Mouse (Mus musculus) neural tube, embryonic 15.5 days (tissue): ENCODE data around the gene Gm10720. TPM values are rescaled to one million over a fixed set of nuclear protein-coding genes. Genes with fewer than 3 reads are reported as not detected.
"Not testable (repeated sequence)": the region's sequence is repeated elsewhere in the genome, so short reads cannot be mapped to it uniquely, and the experiment has no call there.

Experiments
- ATAC-seq: fragments of 200-750 bp; cut with Nextera tagmentation; 2 replicates; pipeline ENCODE4 v1.8.0; 2017; ENCODE audit warnings: mild to moderate bottlenecking, moderate TSS enrichment, moderate library complexity; ENCODE audit not compliant: low FRiP score
- H3K27ac ChIP-seq: fragments of 300-500 bp; sonication (generic); replicated peaks from 2 replicates; pipeline ENCODE4 v1.5.1; 2015; ENCODE audit warnings: mild to moderate bottlenecking, inconsistent platforms
- H3K27me3 ChIP-seq: fragments of 300-500 bp; sonication (generic); replicated peaks from 2 replicates; pipeline ENCODE4 v1.6.1; 2015; ENCODE audit warnings: inconsistent platforms
- H3K36me3 ChIP-seq: fragments of 300-500 bp; sonication (generic); 2 replicates; pipeline ENCODE4 v1.6.1; 2015; ENCODE audit warnings: inconsistent platforms
- H3K4me1 ChIP-seq: fragments of 300-500 bp; sonication (generic); 2 replicates; pipeline ENCODE4 v1.6.1; 2015; ENCODE audit warnings: inconsistent platforms
- H3K4me2 ChIP-seq: fragments of 300-500 bp; sonication (generic); 2 replicates; pipeline ENCODE4 v1.6.1; 2015; ENCODE audit warnings: inconsistent platforms, mild to moderate bottlenecking, moderate library complexity
- H3K4me3 ChIP-seq: fragments of 300-500 bp; sonication (generic); replicated peaks from 2 replicates; pipeline ENCODE4 v1.5.1; 2015; ENCODE audit warnings: mild to moderate bottlenecking, inconsistent platforms
- H3K9ac ChIP-seq: fragments of 300-500 bp; sonication (generic); replicated peaks from 2 replicates; pipeline ENCODE4 v1.6.1; 2015; ENCODE audit warnings: mild to moderate bottlenecking, inconsistent platforms
- H3K9me3 ChIP-seq: fragments of 300-500 bp; sonication (generic); replicated peaks from 2 replicates; pipeline ENCODE4 v1.6.1; 2016; ENCODE audit warnings: inconsistent platforms
- WGBS: fragments of 180-500 bp; shearing (Covaris S2); methylation state at CpG from one replicate; pipeline ENCODE4 v1.1.7; 2015; ENCODE audit warnings: mixed read lengths; 5-methylcytosine and 5-hydroxymethylcytosine counted together
- polyA plus RNA-seq: library from polyadenylated mRNA; unstranded; fragments of >200 nt; fragmentation: Nextera tagmentation; extraction: Ambion mirVana; gene quantifications from 2 replicates; pipeline ENCODE4 v1.2.1, GENCODE M21; 2015

Gm10720 gene
- not detected in 2 replicates for polyA plus RNA-seq

- not testable (repeated sequence) for H3K9ac ChIP-seq, H3K9me3 ChIP-seq
- WGBS: 70% methylated on average over 5 of the region's 9 CpGs
These were observed at the start of gene Gm10720 for GRCm38 (mm10) chr9:3015354-3015753. TSS of gene Gm10720 (plus strand) at chr9:3015654.

GRCm38 (mm10) chr9:3000445-3000972 is 14.9 kb upstream of the Gm10720 start, which contains the start of gene Gm10722:
TSS of gene Gm10722 (plus strand) at chr9:3000922.
- not testable (repeated sequence) for H3K4me1 ChIP-seq, H3K4me2 ChIP-seq, H3K27ac ChIP-seq, H3K27me3 ChIP-seq, H3K9ac ChIP-seq, H3K36me3 ChIP-seq, H3K9me3 ChIP-seq, H3K4me3 ChIP-seq, ATAC-seq
- WGBS: 74% methylated on average over 12 of the region's 12 CpGs

More at GRCm38 (mm10) chr9:3015354-3015753, at the start of gene Gm10720:
- not testable (repeated sequence) for H3K4me1 ChIP-seq, H3K4me2 ChIP-seq, H3K27ac ChIP-seq, ATAC-seq, H3K4me3 ChIP-seq, H3K27me3 ChIP-seq, H3K36me3 ChIP-seq

GRCm38 (mm10) chr9:3001006-3001405 is 14.4 kb upstream of the Gm10720 start:
- H3K27ac ChIP-seq, H3K4me1 ChIP-seq, H3K4me2 ChIP-seq, H3K9ac ChIP-seq, H3K9me3 ChIP-seq, H3K27me3 ChIP-seq, H3K36me3 ChIP-seq, ATAC-seq, H3K4me3 ChIP-seq: not testable (repeated sequence)
- 67% methylated on average over 8 of the region's 8 CpGs for WGBS

GRCm38 (mm10) chr9:3001948-3002659 is 13.3 kb upstream of the Gm10720 start:
- not testable (repeated sequence) for H3K36me3 ChIP-seq, H3K9me3 ChIP-seq, H3K27ac ChIP-seq, H3K4me1 ChIP-seq, H3K4me2 ChIP-seq, H3K9ac ChIP-seq, H3K27me3 ChIP-seq, H3K4me3 ChIP-seq
- peak; percentile 84 for ATAC-seq
- WGBS: 70% methylated on average over 9 of the region's 11 CpGs

- 73% methylated on average over 6 of the region's 14 CpGs for WGBS
- not testable (repeated sequence) for H3K4me1 ChIP-seq, H3K4me2 ChIP-seq, H3K4me3 ChIP-seq, ATAC-seq, H3K27ac ChIP-seq, H3K9ac ChIP-seq, H3K9me3 ChIP-seq, H3K27me3 ChIP-seq, H3K36me3 ChIP-seq
These were observed 12.6 kb upstream of the Gm10720 start, which contains the start of gene Gm11168 for GRCm38 (mm10) chr9:3002794-3003396. TSS of gene Gm11168 (plus strand) at chr9:3003346.

GRCm38 (mm10) chr9:3006179-3006578 is 9.3 kb upstream of the Gm10720 start:
- not testable (repeated sequence) for H3K9me3 ChIP-seq, H3K27me3 ChIP-seq, H3K4me1 ChIP-seq, H3K36me3 ChIP-seq, H3K27ac ChIP-seq, H3K4me3 ChIP-seq, ATAC-seq, H3K4me2 ChIP-seq, H3K9ac ChIP-seq
- 85% methylated on average over 1 of the region's 5 CpGs for WGBS

GRCm38 (mm10) chr9:3006636-3007035 is 8.8 kb upstream of the Gm10720 start:
- 74% methylated on average over 8 of the region's 8 CpGs for WGBS
- H3K4me1 ChIP-seq, H3K9ac ChIP-seq, H3K4me2 ChIP-seq, H3K4me3 ChIP-seq, H3K9me3 ChIP-seq, H3K27me3 ChIP-seq, H3K27ac ChIP-seq, H3K36me3 ChIP-seq: not testable (repeated sequence)
- peak; percentile 83 for ATAC-seq

- H3K27ac ChIP-seq, H3K9me3 ChIP-seq, H3K9ac ChIP-seq, H3K4me2 ChIP-seq, H3K4me1 ChIP-seq, H3K4me3 ChIP-seq, H3K27me3 ChIP-seq, H3K36me3 ChIP-seq: not testable (repeated sequence)
- 79% methylated on average over 8 of the region's 9 CpGs for WGBS
- ATAC-seq: peak; percentile 46; the same call in 1 of the 2 replicates
These were observed 8.2 kb upstream of the Gm10720 start for GRCm38 (mm10) chr9:3007272-3007671.

- H3K9ac ChIP-seq, H3K36me3 ChIP-seq: not testable (repeated sequence)
- no CpG with 5 or more reads among the region's 5 CpGs for WGBS
These were observed 6.1 kb upstream of the Gm10720 start for GRCm38 (mm10) chr9:3009331-3009730.

GRCm38 (mm10) chr9:3012054-3012621 is 3.3 kb upstream of the Gm10720 start:
- not testable (repeated sequence) for ATAC-seq, H3K9me3 ChIP-seq, H3K27me3 ChIP-seq, H3K4me1 ChIP-seq, H3K36me3 ChIP-seq, H3K27ac ChIP-seq, H3K9ac ChIP-seq, H3K4me3 ChIP-seq, H3K4me2 ChIP-seq
- WGBS: 89% methylated on average over 3 of the region's 7 CpGs

More at GRCm38 (mm10) chr9:3009331-3009730, 6.1 kb upstream of the Gm10720 start:
- H3K27ac ChIP-seq, H3K27me3 ChIP-seq, H3K4me1 ChIP-seq, H3K9me3 ChIP-seq, H3K4me3 ChIP-seq, H3K4me2 ChIP-seq: not testable (repeated sequence)
- ATAC-seq: 0 out of 2 replicates have a peak, but pooled peaks have one; percentile 42

- H3K27me3 ChIP-seq, H3K9ac ChIP-seq, H3K27ac ChIP-seq, H3K36me3 ChIP-seq, H3K4me3 ChIP-seq, H3K4me1 ChIP-seq, H3K4me2 ChIP-seq, H3K9me3 ChIP-seq: not testable (repeated sequence)
- WGBS: no CpG with 5 or more reads among the region's 11 CpGs
- peak; percentile 63 for ATAC-seq
These were observed 2.6 kb upstream of the Gm10720 start, which contains the start of gene Gm10721 for GRCm38 (mm10) chr9:3012733-3013279. TSS of gene Gm10721 (plus strand) at chr9:3013140.
